Mouse (Mus musculus) erythroblast, embryonic 14.5 days (primary cell): ENCODE results near the gene Adgrg1.

Experiments
- GATA1 ChIP-seq: IDR thresholded peaks from 2 replicates; pipeline ENCODE4 v1.6.1; 2012; ENCODE audit warnings: low read length, inconsistent platforms, mixed read lengths
- TAL1 ChIP-seq: IDR thresholded peaks from 3 replicates; pipeline ENCODE4 v1.6.1; 2012; ENCODE audit warnings: low read length, inconsistent platforms, mixed read lengths

DNA sequence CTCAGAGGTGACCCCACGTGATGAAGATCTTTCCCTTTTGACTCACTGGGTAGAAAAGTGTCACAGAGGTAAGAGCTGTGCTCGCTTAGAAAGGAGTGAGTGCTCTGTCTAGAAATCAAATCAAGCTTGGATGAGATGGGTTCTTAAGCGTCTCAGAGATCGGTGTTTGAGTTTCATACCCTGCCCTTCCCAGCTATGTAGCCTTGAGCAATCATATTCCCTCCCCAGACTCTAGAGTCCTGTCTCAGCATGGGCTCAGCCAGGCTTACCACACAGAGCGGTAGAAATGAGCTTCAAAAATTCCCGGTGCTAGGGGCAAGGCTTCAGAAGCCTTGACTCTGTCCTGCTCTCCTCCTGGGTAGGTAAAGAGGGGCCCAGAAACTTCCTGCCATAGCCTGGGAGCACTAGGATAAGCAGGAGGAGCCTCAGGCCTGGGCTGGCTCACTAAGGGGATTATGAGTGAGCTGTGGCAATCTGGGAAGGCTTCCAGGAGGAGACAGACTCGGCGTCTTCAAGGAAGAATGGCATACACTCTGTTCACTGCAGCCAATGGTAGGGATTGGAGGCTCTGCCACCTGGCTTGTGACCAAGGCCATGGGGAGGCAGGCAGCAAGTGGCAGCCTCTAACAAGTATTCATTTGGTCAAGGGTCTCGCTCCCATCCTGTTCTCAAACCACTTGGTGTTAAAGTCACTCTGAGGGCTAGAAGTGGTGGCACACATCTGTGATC, 18.6 kb downstream of the Adgrg1 start:
- TF ChIP-seq GATA1 (no peak), TAL1 (no peak)
